Mouse (Mus musculus) MEL (cell line): ENCODE measurements around the gene Lrrc8a.

Experiments used
- CTCF ChIP-seq, 3 experiments: IDR thresholded peaks in 2 of 3; conservative IDR thresholded peaks in 1 of 3; 2 replicates each; pipeline ENCODE4 v1.5.1; 2011 to 2012; ENCODE audit warnings: low read length in 3 of 3, low read depth in 2 of 3, mild to moderate bottlenecking in 2 of 3, improper control_type of control experiment in 1 of 3, inconsistent platforms in 1 of 3, mixed read lengths in 1 of 3, moderate library complexity in 1 of 3; ENCODE audit not compliant: control insufficient read depth in 1 of 3, insufficient read depth in 1 of 3, poor library complexity in 1 of 3, severe bottlenecking in 1 of 3
- EP300 ChIP-seq, 2 experiments: IDR thresholded peaks; 2 replicates each; pipeline ENCODE4 v1.6.1; 2011; ENCODE audit warnings: improper control_type of control experiment in 2 of 2, low read length in 2 of 2, low read depth in 1 of 2, mild to moderate bottlenecking in 1 of 2
- GATA1 ChIP-seq: IDR thresholded peaks from 2 replicates; pipeline ENCODE4 v1.6.1; 2011; ENCODE audit warnings: low read depth, low read length, improper control_type of control experiment
- HCFC1 ChIP-seq: IDR thresholded peaks from 2 replicates; pipeline ENCODE4 v1.6.1; 2012; ENCODE audit warnings: low read depth, mild to moderate bottlenecking, inconsistent platforms, low read length, improper control_type of control experiment, moderate library complexity
- POLR2A ChIP-seq, 2 experiments: IDR thresholded peaks; 2 replicates each; pipeline ENCODE4 v1.6.1; 2011 to 2012; ENCODE audit warnings: low read length in 2 of 2, mild to moderate bottlenecking in 2 of 2, control low read depth in 1 of 2, improper control_type of control experiment in 1 of 2, low read depth in 1 of 2, moderate library complexity in 1 of 2; ENCODE audit not compliant: control insufficient read depth in 1 of 2, insufficient read depth in 1 of 2, poor library complexity in 1 of 2
- RAD21 ChIP-seq: IDR thresholded peaks from 2 replicates; pipeline ENCODE4 v1.6.1; 2011; ENCODE audit warnings: mild to moderate bottlenecking, low read depth, low read length, improper control_type of control experiment
- TCF12 ChIP-seq: IDR thresholded peaks from 2 replicates; pipeline ENCODE4 v1.6.1; 2014; ENCODE audit warnings: low read depth, mild to moderate bottlenecking, inconsistent platforms, low read length, improper control_type of control experiment, moderate library complexity

- TF ChIP-seq POLR2A (IDR thresholded peaks at IDR 0.05; ENCODE audit: control insufficient read depth in 1 of 2, insufficient read depth in 1 of 2, low read depth in 1 of 2, low read length in 2 of 2, poor library complexity in 1 of 2) (no peak), HCFC1 (no peak), RAD21 (no peak), GATA1 (no peak), CTCF (IDR thresholded peaks at IDR 0.05 in 2 of 3, conservative IDR thresholded peaks at IDR 0.05 in 1 of 3; ENCODE audit: control insufficient read depth in 1 of 3, insufficient read depth in 1 of 3, low read depth in 2 of 3, low read length in 3 of 3, poor library complexity in 1 of 3, severe bottlenecking in 1 of 3) (no peak), TCF12 (no peak), EP300 (IDR thresholded peaks at IDR 0.05; ENCODE audit: low read depth in 1 of 2, low read length in 2 of 2) (no peak)
Measured at GRCm38 (mm10) chr2:30256616-30257350, 19.3 kb downstream of the Lrrc8a start.
